Mouse (Mus musculus) gastrocnemius, adult 2 months (tissue): ENCODE results near the gene Gmeb2. TPM values are rescaled to one million over a fixed set of nuclear protein-coding genes. Genes with fewer than 3 reads are reported as not detected.

Source experiments
- DNase-seq: peaks from one replicate; pipeline ENCODE4 v3.0.0; 2022
- H3K27ac ChIP-seq: fragments of 200-600 bp; 2 replicates; pipeline ENCODE4 v1.8.1; 2022; ENCODE audit warnings: mild to moderate bottlenecking
- H3K4me3 ChIP-seq: fragments of 200-600 bp; 2 replicates; pipeline ENCODE4 v1.8.1; 2022; ENCODE audit warnings: mild to moderate bottlenecking, moderate library complexity
- CTCF ChIP-seq: fragments of 200-600 bp; IDR thresholded peaks from 2 replicates; pipeline ENCODE4 v1.8.1; 2022; ENCODE audit warnings: antibody characterized with exemption, mild to moderate bottlenecking, moderate library complexity
- intact Hi-C: fragments of 180-260 bp; cut with DNase I; formaldehyde crosslinking; loops from one replicate; pipeline ENCODE4 v1.15.1; 2025
- total RNA-seq, 2 experiments: library from RNA; stranded (reverse); gene quantifications; 2 replicates each; pipeline ENCODE4 v1.2.3; 2021

Gene Gmeb2
- total RNA-seq, 2 experiments from 2014 or later = 7.3 to 12.0 TPM

- no peak for TF ChIP-seq CTCF
- H3K4me3 ChIP-seq = no peak overlapping the region
- H3K27ac ChIP-seq = no peak overlapping the region
- intact Hi-C loops = no loop called here
- no peak for DNase-seq
These were observed 50.4 kb downstream of the Gmeb2 start for GRCm38 (mm10) chr2:181237251-181238014.

- TF ChIP-seq CTCF = peak; percentile 28
- no peak for DNase-seq
- no peak overlapping the region for H3K4me3 ChIP-seq
- intact Hi-C loops = no loop called here
- no peak overlapping the region for H3K27ac ChIP-seq
These were observed 51.9 kb downstream of the Gmeb2 start for GRCm38 (mm10) chr2:181235681-181236566.

- intact Hi-C loops = no loop called here
- TF ChIP-seq CTCF = no peak
- Histone ChIP-seq H3K27ac (no peak overlapping the region), H3K4me3 (no peak overlapping the region)
- DNase-seq = no peak
These were observed 53.2 kb downstream of the Gmeb2 start for GRCm38 (mm10) chr2:181234680-181235079.

GRCm38 (mm10) chr2:181233443-181233842, 54.4 kb downstream of the Gmeb2 start:
- Histone ChIP-seq H3K27ac (no peak overlapping the region), H3K4me3 (no peak overlapping the region)
- intact Hi-C loops = no loop called here
- TF ChIP-seq CTCF = no peak
- no peak for DNase-seq

GRCm38 (mm10) chr2:181231171-181231570, 56.7 kb downstream of the Gmeb2 start:
- Histone ChIP-seq H3K4me3 (no peak overlapping the region), H3K27ac (no peak overlapping the region)
- intact Hi-C loops = no loop called here
- DNase-seq = no peak
- no peak for TF ChIP-seq CTCF

- TF ChIP-seq CTCF = no peak
These were observed 59.5 kb downstream of the Gmeb2 start for GRCm38 (mm10) chr2:181228335-181228734.

GRCm38 (mm10) chr2:181227122-181227521, 60.7 kb downstream of the Gmeb2 start:
- no peak overlapping the region for H3K4me3 ChIP-seq
- no peak overlapping the region for H3K27ac ChIP-seq
- intact Hi-C loops = no loop called here
- TF ChIP-seq CTCF = no peak
- DNase-seq = no peak

More at GRCm38 (mm10) chr2:181228335-181228734, 59.5 kb downstream of the Gmeb2 start:
- Histone ChIP-seq H3K4me3 (no peak overlapping the region), H3K27ac (peak overlapping the region; percentile 73)
- DNase-seq = no peak
- intact Hi-C loops = no loop called here

GRCm38 (mm10) chr2:181224994-181225393, 62.8 kb downstream of the Gmeb2 start:
- DNase-seq = no peak
- Histone ChIP-seq H3K4me3 (no peak overlapping the region), H3K27ac (no peak overlapping the region)
- no peak for TF ChIP-seq CTCF
- intact Hi-C loops = no loop called here

GRCm38 (mm10) chr2:181220361-181220760, 67.5 kb downstream of the Gmeb2 start:
- no peak for DNase-seq
- no peak for TF ChIP-seq CTCF
- intact Hi-C loops = no loop called here
- peak overlapping the region; percentile 48 for H3K27ac ChIP-seq
- H3K4me3 ChIP-seq = peak overlapping the region; percentile 67

- Histone ChIP-seq H3K27ac (peak within 1 kb of the TSS; percentile 48), H3K4me3 (peak within 1 kb of the TSS; percentile 67)
- TF ChIP-seq CTCF = peak; percentile 39
- peak; percentile 80 for DNase-seq
- intact Hi-C loops = no loop called here
These were observed 68.2 kb downstream of the Gmeb2 start, which contains the start of gene Fndc11 for GRCm38 (mm10) chr2:181219538-181220216. Gene Fndc11 (plus strand): TSS chr2:181220013.

GRCm38 (mm10) chr2:181218881-181219485, 68.9 kb downstream of the Gmeb2 start:
- no peak for TF ChIP-seq CTCF
- intact Hi-C loops = no loop called here
- no peak for DNase-seq
- peak overlapping the region; percentile 48 for H3K27ac ChIP-seq
- no peak overlapping the region; the same call in 1 of the 2 replicates for H3K4me3 ChIP-seq

GRCm38 (mm10) chr2:181216037-181216436, 71.8 kb downstream of the Gmeb2 start:
- Histone ChIP-seq H3K27ac (no peak overlapping the region), H3K4me3 (no peak overlapping the region)
- intact Hi-C loops = no loop called here
- no peak for DNase-seq
- no peak for TF ChIP-seq CTCF
